Mouse (Mus musculus): ENCODE results near the gene Yipf1.

The Yipf1 gene

GRCm38 (mm10) chr4:107313690-107314478, at the start of gene Yipf1:
TSS of gene Yipf1 (plus strand) at chr4:107314363.
- DNase-seq (ENCODE audit: low spot score in 2 of 2) = peak; percentile 71 to 72

DNA sequence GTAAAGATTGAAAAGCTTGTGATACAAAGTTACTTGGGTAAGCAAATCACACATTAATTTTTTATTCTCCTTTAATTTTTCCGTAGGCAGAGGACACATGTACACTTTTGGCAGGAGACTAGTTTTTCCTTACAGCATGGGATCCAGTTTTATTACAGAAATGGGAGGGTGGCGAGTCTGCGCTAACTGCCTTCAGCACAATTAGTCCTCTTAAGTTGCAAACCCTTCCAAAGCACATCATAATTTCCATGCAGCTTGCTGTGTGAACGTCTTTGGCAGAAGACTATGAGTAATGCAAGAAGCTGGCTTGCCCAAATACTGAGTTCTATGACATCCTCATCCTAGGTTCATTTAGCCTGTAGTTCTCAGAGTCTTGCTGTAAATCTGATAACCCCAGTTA, 40.5 kb upstream of the Yipf1 start:
- DNase-seq (ENCODE audit: low spot score in 2 of 2) = no peak

DNA sequence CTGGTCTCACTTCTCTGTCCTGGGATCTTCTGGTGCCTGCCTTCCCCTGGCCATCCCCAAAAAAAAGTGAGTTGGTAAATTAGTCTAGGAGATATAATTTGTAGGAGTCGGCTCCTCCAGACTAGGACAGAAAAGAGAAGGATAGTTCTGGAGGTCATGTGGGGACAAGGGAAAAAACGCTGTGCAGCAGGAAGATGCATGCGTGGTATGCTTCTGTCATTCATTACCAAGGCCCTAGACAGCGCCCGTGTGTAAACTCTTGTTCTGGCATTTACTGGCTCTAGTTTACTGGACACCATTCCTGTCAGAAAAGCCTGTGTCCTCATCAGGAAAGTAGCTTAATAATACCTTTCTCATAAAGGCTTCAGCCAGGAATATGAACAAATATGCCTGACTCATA, 39.7 kb upstream of the Yipf1 start:
- DNase-seq (ENCODE audit: low spot score in 2 of 2) = no peak

GRCm38 (mm10) chr4:107278188-107278707, 35.9 kb upstream of the Yipf1 start:
- DNase-seq (ENCODE audit: low spot score in 2 of 2) = no peak

DNA sequence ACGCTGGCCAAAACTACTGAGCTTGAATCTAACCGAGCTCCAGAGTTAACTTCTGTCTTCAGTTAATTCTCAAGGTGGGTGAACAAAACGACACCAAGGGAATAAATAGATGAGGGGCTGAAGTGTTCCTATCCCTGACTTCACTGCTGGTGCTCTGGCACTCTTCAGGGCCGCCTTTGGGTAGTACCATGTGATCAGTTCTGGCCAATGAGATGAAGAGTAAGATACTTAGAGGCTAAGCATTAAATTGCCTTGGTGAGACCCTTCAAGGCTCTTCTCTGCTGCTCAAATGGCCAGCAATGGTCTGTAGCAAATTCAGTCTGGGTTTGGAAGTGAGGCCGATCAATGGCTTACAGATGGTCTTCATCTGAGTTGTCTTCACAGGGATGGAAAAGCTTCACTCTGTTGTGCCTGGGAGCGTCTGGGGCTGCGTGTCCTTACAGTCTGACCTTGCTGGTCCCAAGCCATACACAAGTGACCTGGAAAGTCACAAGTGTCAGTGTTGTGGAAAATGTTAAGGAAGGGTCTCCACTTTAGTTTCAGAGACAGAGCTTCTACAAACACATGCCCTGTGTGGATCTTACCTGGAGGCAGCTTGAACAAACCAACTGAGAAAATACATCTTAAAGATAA, 33.2 kb upstream of the Yipf1 start:
- no peak for DNase-seq (ENCODE audit: low spot score in 2 of 2)

GRCm38 (mm10) chr4:107285446-107286200, 28.5 kb upstream of the Yipf1 start:
- DNase-seq (ENCODE audit: low spot score in 2 of 2) = no peak

GRCm38 (mm10) chr4:107286386-107286785, 27.8 kb upstream of the Yipf1 start:
- DNase-seq (ENCODE audit: low spot score in 2 of 2) = no peak

GRCm38 (mm10) chr4:107287517-107287916, 26.6 kb upstream of the Yipf1 start:
- no peak for DNase-seq (ENCODE audit: low spot score in 2 of 2)

DNA sequence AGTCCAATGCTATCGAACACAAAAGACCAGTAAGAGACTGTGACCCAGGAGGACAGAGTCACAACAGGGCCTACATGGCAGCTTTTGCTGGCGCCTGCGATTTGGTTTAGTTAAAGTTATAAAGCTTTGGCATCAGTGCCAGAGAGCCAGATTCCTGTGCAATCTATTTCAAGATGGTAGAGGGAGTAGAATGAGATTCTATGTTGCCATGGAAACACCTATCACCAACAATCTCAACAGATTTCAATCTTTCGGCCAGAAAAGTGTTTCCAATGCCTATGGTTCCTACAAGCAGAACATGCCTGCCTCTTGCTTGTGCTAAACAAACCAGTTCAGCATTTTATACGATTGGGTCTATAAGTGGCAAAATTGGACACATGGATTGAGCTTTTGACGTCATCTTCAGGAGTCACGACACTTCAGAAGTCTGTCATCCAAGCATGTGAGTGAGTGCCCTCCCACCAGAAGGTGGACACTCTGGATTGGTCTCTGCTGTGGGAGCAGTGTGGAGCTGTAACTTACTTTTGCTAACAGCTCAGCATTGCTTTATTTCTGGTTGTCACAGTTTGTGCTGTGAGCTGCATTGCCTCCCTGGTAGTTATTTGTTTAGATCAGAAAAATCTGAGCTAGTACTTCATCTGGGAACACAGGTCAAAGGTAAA, 22.4 kb upstream of the Yipf1 start:
- DNase-seq (ENCODE audit: low spot score in 2 of 2) = peak in 1 of 2 experiments; percentile 10

DNA sequence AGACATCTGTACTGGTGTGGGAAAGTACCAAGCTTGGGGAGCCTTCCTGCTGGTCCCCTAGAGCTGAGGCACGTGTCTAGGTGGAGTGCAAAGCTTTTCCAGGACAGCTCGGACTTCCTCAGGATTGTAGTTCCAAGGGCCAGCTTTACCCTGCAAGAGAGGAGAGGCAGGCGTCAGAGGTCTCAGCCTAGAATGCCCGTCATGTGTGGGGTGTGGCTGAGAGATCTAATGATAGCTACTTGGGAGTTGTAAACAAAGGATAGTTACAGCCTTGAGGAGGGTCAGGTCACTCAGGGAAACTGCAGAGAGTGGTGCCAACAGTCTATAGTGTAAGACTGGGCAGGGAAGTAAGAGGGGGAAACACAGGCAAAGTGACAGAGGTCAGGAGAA, 21.9 kb upstream of the Yipf1 start:
- no peak for DNase-seq (ENCODE audit: low spot score in 2 of 2)

GRCm38 (mm10) chr4:107298071-107298606, 16.0 kb upstream of the Yipf1 start:
- no peak for DNase-seq (ENCODE audit: low spot score in 2 of 2)

DNA sequence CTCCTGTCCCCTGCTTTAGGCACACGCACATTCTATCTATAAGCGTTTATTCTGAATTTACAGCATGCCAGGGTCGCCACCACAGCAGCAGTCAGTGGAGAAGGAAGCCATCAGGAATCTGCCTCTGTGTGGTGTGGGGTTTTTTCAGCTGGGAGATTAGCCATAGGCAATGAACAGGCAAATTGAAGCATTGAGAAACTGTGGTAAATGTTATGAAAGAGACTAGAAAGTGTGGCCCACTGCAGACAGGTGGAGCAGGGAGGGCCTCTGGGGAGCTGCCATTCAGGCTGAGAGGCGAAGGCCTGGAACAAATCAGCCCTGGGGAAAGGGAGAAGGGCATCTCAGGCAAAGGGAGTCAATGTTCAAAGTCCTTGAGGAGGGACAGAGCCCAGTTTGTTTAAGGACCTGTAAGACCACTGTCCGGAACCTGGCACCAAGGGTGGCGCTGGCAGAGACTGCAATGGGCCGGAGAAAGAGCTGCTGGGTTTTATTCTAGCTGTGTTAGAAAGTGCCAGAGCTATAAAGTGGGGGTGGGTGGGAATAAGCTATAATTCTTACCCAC, 14.3 kb upstream of the Yipf1 start:
- DNase-seq (ENCODE audit: low spot score in 2 of 2) = no peak

DNA sequence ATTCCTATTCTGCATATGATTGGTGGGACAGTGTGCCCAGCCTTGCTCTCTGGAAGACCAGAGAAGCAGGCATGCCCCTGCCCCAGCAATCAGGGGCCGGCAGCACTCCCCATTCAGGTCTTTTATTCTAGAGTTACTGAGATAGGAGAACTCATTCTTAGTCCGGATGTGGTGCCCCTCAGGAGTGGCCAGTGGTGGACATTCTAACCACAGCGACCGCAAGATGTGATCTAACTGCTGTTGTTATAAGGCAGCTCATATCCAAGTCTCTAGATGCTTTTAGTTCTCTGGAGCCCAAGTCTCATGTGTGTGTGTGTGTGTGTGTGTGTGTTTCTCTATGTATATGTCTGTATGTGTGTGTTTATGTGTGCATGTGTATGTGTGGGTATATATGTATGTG, 13.8 kb upstream of the Yipf1 start:
- DNase-seq (ENCODE audit: low spot score in 2 of 2) = no peak

DNA sequence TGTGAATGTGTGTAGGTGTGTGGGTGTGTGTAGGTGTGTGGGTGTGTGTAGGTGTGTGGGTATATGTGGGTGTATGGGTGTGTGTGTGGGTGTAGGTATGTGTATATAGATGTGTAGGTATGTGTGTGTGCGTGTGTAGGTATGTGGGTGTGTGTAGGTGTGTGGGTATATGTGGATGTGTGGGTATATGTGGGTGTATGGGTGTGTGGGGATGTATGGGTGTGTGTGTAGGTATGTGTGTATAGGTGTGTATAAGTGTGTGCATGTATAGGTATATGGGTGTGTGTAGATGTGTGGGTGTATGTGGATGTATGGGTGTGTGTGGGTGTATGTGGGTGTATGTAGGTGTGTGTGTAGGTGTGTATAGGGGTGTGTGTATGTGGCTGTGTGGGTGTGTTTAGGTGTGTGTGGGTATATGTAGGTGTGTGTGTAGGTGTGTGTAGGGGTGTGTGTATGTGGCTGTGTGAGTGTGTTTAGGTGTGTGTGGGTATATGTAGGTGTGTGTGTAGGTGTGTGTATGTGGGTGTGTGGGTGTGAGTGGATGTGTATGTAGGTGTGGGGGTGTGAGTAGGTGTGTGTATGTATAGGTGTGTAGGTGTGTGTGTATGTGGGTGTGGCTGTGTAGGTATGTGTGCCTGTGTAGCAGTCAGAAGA, 13.1 kb upstream of the Yipf1 start:
- DNase-seq (ENCODE audit: low spot score in 2 of 2) = no peak

DNA sequence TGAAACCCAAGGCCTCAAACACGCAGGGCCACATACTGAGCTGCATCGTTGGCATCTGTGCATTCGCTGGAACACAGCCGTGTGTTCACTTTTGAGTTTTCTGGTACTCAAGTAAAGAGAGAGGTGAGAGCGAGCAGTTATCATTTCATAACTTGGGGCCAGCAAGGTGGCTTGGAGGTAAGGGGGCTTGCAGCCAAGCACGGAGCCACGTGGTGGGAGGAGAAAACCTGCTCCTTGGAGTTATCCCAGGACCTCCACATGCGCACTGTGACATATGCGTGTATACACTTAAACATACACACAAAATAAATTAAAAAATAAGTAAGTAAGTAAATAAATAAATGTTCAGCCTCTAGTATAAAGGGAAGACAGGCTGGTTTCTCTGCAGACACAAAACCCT, 11.9 kb upstream of the Yipf1 start:
- DNase-seq (ENCODE audit: low spot score in 2 of 2) = no peak

GRCm38 (mm10) chr4:107302832-107303231, 11.3 kb upstream of the Yipf1 start:
- DNase-seq (ENCODE audit: low spot score in 2 of 2) = no peak

DNA sequence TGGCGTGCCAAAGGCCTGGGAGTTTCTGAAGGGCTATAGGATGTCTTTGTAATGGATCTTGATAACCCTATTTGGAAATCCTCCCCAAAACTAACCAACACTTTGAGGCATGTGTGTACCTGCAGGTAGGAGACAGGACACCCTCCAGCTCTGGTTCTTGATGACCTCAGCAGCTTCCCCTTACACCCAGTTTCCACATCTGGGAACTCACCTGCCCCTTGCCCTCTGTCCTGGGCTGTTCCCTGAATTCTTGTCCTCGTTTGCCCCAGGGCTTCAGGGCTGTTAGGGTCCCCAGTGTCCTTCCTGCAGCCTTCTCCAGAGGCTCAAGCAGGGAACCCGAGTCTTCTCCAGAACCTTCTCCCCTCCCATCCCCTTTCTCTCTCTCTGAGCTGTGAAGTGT, 10.6 kb upstream of the Yipf1 start:
- DNase-seq (ENCODE audit: low spot score in 2 of 2) = no peak

DNA sequence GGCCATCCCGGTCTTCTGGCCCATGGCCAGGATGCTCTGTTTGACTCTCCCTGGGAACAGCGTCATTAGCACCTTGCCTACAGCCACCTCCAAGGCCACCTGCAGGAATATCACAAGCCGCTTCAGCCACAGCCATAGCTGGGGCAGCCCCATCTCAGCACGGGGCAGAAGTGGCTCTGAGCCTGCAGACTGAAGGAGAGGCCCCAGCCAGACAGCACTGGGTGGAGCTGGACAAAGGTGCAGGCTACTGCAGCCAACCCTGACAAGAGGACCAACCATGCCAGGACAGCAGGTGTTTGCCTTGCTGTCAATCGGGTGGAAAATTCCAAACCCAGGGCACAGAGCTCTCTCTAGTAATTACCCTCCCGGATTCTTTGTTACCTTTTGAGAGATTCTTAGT, 7.2 kb upstream of the Yipf1 start, which contains the start of gene Dio1:
Gene Dio1, minus strand, starts transcription at position 204 of the 400 bp plus-strand sequence.
- no peak for DNase-seq (ENCODE audit: low spot score in 2 of 2)

GRCm38 (mm10) chr4:107314479-107314805, 279 bp downstream of the Yipf1 start:
- DNase-seq (ENCODE audit: low spot score in 2 of 2) = no peak

- no peak for DNase-seq (ENCODE audit: low spot score in 2 of 2)
Measured at GRCm38 (mm10) chr4:107318646-107319045, 4.5 kb downstream of the Yipf1 start.

GRCm38 (mm10) chr4:107321041-107321440, 6.9 kb downstream of the Yipf1 start:
- no peak for DNase-seq (ENCODE audit: low spot score in 2 of 2)

Measured in frontal cortex, postnatal 25 days (tissue).